23 mouse cellular contexts compared by ENCODE assay signal in the genomic region with DNA sequence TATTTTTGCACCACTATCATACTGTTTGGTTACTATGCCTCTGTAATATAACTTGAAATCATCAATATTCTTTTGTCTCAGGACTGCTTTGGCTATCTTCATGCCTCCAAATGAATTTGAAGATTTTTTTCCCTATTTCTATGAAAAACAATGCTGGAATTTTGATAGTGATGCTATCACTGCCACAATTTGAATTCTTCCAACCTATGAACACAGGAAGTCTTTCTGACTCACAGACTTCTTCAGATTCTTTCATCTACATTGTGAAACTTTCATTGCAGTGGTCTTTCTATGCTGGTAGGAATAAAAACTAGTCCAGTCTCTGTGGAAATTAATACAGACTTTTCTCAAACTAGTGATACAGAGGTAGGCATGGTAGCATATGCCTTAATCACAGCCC. TPM values are rescaled to one million over a fixed set of nuclear protein-coding genes. Genes with fewer than 3 reads are reported as not detected.
DNase-seq lines count a peak whose midpoint lies in the region; ATAC-seq and TF ChIP-seq lines count a peak whose summit lies in the region.
"Had no signal": no experiment of that assay in that cellular context is flagged by ENCODE, and none has a peak within 500 bp of the region (broad histone marks: within the 10 kb centered on the region; RNA-seq: fewer than 3 reads in every experiment).

No protein-coding gene starts in this region.

- H3K27me3 ChIP-seq in intestine, embryonic 16.5 days (replicated peaks; ENCODE audit: control insufficient read depth, insufficient read depth, low read length): no peaks in the 10 kb centered on the region
- H3K27me3 ChIP-seq: CH12.LX, Patski had no signal

- no peak for TF ChIP-seq POLR2A in embryonic fibroblast, embryonic 13.5 days (IDR thresholded peaks at IDR 0.05; ENCODE audit: low read depth, low read length)

- H3K4me2 ChIP-seq in intestine, embryonic 16.5 days (ENCODE audit: low read depth, low read length): no peak overlapping the region

- H3K36me3 ChIP-seq in intestine, embryonic 16.5 days (ENCODE audit: control insufficient read depth, insufficient read depth, low read length): peaks cover 3% of the 10 kb centered on the region; the same call in 1 of the 2 replicates

- no peak for ATAC-seq in intestine, embryonic 16.5 days
- ATAC-seq: activated CD4-positive, CD25-positive, alpha-beta regulatory T cell, adult 4 months; CD4-positive, CD25-positive, alpha-beta regulatory T cell, adult 4 months; Patski had no signal

- no peak for TF ChIP-seq CTCF in embryonic fibroblast, embryonic 13.5 days (IDR thresholded peaks at IDR 0.05; ENCODE audit: borderline replicate concordance, insufficient read depth, low read length)

- H3K9me3 ChIP-seq in intestine, embryonic 16.5 days (ENCODE audit: control insufficient read depth, low read length): no peaks in the 10 kb centered on the region
- H3K9me3 ChIP-seq: G1E had no signal

- DNase-seq in 3T3-L1 (ENCODE audit: low read depth, low spot score): peak; percentile 56
- DNase-seq in Muller cell, postnatal 12 days (ENCODE audit: inconsistent ontology term): peak; percentile 59
- DNase-seq in right cerebral cortex, postnatal 25 days: no peak
- no peak for DNase-seq in embryo, embryonic 11 days
- DNase-seq: adrenal gland, adult 2 months; adrenal gland, adult 8-10 months; adrenal gland, postnatal 10 days; adrenal gland, postnatal 14 days; adrenal gland, postnatal 25 days; adrenal gland, postnatal 36 days; B cell, adult 2 months; cerebellum, adult 11 months; cerebellum, adult 11-12 months; cerebellum, adult 18-20 months; cerebellum, adult 2 months; cerebellum, adult 8-10 months had no signal

- peak overlapping the region; percentile 91 for H3K27ac ChIP-seq in embryonic fibroblast, embryonic 13.5 days (ENCODE audit: insufficient read depth, low read length)
- no peak overlapping the region for H3K27ac ChIP-seq in intestine, embryonic 16.5 days (ENCODE audit: low read length)

- H3K4me1 ChIP-seq in embryonic fibroblast, embryonic 13.5 days (ENCODE audit: control insufficient read depth, insufficient read depth, low read length): peaks cover 15% of the 10 kb centered on the region
- H3K4me1 ChIP-seq in intestine, embryonic 16.5 days (ENCODE audit: control insufficient read depth, insufficient read depth, low read length): no peaks in the 10 kb centered on the region

- no peak overlapping the region for H3K9ac ChIP-seq in intestine, embryonic 16.5 days (ENCODE audit: low read depth, low read length)

- no peak overlapping the region for H3K4me3 ChIP-seq in embryonic fibroblast, embryonic 13.5 days (ENCODE audit: insufficient read depth, low read length)
- H3K4me3 ChIP-seq in intestine, embryonic 16.5 days (ENCODE audit: low read length): no peak overlapping the region

RNA-seq across cellular contexts. Expression of a gene that starts 28.1 kb away (rescaled TPM):
- polyA plus RNA-seq in embryonic fibroblast, embryonic 13.5 days (2011; ENCODE audit: insufficient read length, low read depth, missing spikeins): 38.7 and 41.7 TPM in 2 replicates
- polyA plus RNA-seq in intestine, embryonic 16.5 days (2015; fragmentation: Nextera tagmentation; extraction: Ambion mirVana): 45.2 and 46.1 TPM in 2 replicates

Comparison
In these comparisons a context has a peak if more than half of its experiments do, and no peak if none do; other contexts are left out.
1. DNase-seq: peak in 3T3-L1 (single experiment) and Muller cell, postnatal 12 days (single experiment); none in right cerebral cortex, postnatal 25 days (single experiment) and embryo, embryonic 11 days (single experiment).